Mouse (Mus musculus) lung, embryonic 15.5 days (tissue): ENCODE measurements at regions not wholly inside any gene's neighbourhood (a gene's known extent, or its start where the extent isn't known, plus 50 kb on each side); places are given as distances from the start of the nearest gene placed in this dataset.

ENCODE experiments used
- ATAC-seq: fragments of 200-750 bp; cut with Nextera tagmentation; 2 replicates; pipeline ENCODE4 v1.8.0; 2017; ENCODE audit warnings: moderate number of reproducible peaks, borderline replicate concordance; ENCODE audit not compliant: low FRiP score, low TSS enrichment; ENCODE audit errors: extremely low read depth
- H3K27ac ChIP-seq: fragments of 300-500 bp; sonication (generic); 2 replicates; pipeline ENCODE4 v1.5.1; 2015; ENCODE audit warnings: moderate library complexity, mild to moderate bottlenecking, inconsistent platforms
- H3K27me3 ChIP-seq: fragments of 300-500 bp; sonication (generic); 2 replicates; pipeline ENCODE4 v1.6.1; 2015; ENCODE audit warnings: inconsistent platforms
- H3K36me3 ChIP-seq: fragments of 300-500 bp; sonication (generic); 2 replicates; pipeline ENCODE4 v1.6.1; 2015; ENCODE audit warnings: inconsistent platforms
- H3K4me1 ChIP-seq: fragments of 300-500 bp; sonication (generic); 2 replicates; pipeline ENCODE4 v1.6.1; 2015; ENCODE audit warnings: inconsistent platforms
- H3K4me2 ChIP-seq: fragments of 300-500 bp; sonication (generic); 2 replicates; pipeline ENCODE4 v1.6.1; 2015; ENCODE audit warnings: inconsistent platforms, mild to moderate bottlenecking, moderate library complexity
- H3K4me3 ChIP-seq: fragments of 300-500 bp; sonication (generic); 2 replicates; pipeline ENCODE4 v1.5.1; 2015; ENCODE audit warnings: mild to moderate bottlenecking, inconsistent platforms
- H3K9ac ChIP-seq: fragments of 300-500 bp; sonication (generic); 2 replicates; pipeline ENCODE4 v1.6.1; 2015; ENCODE audit warnings: inconsistent platforms
- H3K9me3 ChIP-seq: fragments of 300-500 bp; sonication (generic); 2 replicates; pipeline ENCODE4 v1.6.1; 2016; ENCODE audit warnings: inconsistent platforms
- WGBS: fragments of 180-500 bp; shearing (Covaris S2); methylation state at CpG from one replicate; pipeline ENCODE4 v1.1.7; 2015; 5-methylcytosine and 5-hydroxymethylcytosine counted together

GRCm38 (mm10) chr13:10741391-10741790 is 380.7 kb upstream of the Chrm3 start:
- ATAC-seq: peak; percentile 57; the same call in 1 of the 2 replicates
- 54% methylated on average over 2 of the region's 2 CpGs for WGBS
- no peaks in the 10 kb centered on the region for H3K36me3 ChIP-seq
- H3K4me2 ChIP-seq: no peak overlapping the region
- H3K4me1 ChIP-seq: no peaks in the 10 kb centered on the region
- H3K27ac ChIP-seq: no peak overlapping the region
- H3K27me3 ChIP-seq: no peaks in the 10 kb centered on the region
- H3K4me3 ChIP-seq: no peak overlapping the region
- no peak overlapping the region for H3K9ac ChIP-seq
- no peaks in the 10 kb centered on the region for H3K9me3 ChIP-seq

GRCm38 (mm10) chr13:10725745-10726171 is 365.1 kb upstream of the Chrm3 start:
- Histone ChIP-seq H3K4me2 (no peak overlapping the region), H3K9me3 (no peaks in the 10 kb centered on the region), H3K27me3 (no peaks in the 10 kb centered on the region), H3K36me3 (no peaks in the 10 kb centered on the region), H3K27ac (no peak overlapping the region), H3K9ac (no peak overlapping the region), H3K4me1 (no peaks in the 10 kb centered on the region), H3K4me3 (no peak overlapping the region)
- no peak for ATAC-seq
- 55% methylated on average over 3 of the region's 3 CpGs for WGBS

GRCm38 (mm10) chr13:10725335-10725734 is 364.7 kb upstream of the Chrm3 start:
- H3K4me1 ChIP-seq: no peaks in the 10 kb centered on the region
- H3K27me3 ChIP-seq: no peaks in the 10 kb centered on the region
- no peaks in the 10 kb centered on the region for H3K36me3 ChIP-seq
- no peak for ATAC-seq
- H3K9me3 ChIP-seq: no peaks in the 10 kb centered on the region
- no peak overlapping the region for H3K4me3 ChIP-seq
- no peak overlapping the region for H3K27ac ChIP-seq
- H3K4me2 ChIP-seq: no peak overlapping the region
- 46% methylated on average over 5 of the region's 5 CpGs for WGBS
- H3K9ac ChIP-seq: no peak overlapping the region

- Histone ChIP-seq H3K27me3 (no peaks in the 10 kb centered on the region), H3K36me3 (no peaks in the 10 kb centered on the region), H3K9ac (no peak overlapping the region), H3K27ac (no peak overlapping the region), H3K9me3 (no peaks in the 10 kb centered on the region), H3K4me3 (no peak overlapping the region), H3K4me1 (no peaks in the 10 kb centered on the region), H3K4me2 (no peak overlapping the region)
- ATAC-seq: no peak
- WGBS: 91% methylated on average over 3 of the region's 3 CpGs
Observed at GRCm38 (mm10) chr13:10720639-10721038, 360.0 kb upstream of the Chrm3 start.

- H3K36me3 ChIP-seq: no peaks in the 10 kb centered on the region
- no peak overlapping the region for H3K9ac ChIP-seq
- no peak for ATAC-seq
- no peaks in the 10 kb centered on the region for H3K9me3 ChIP-seq
- H3K27ac ChIP-seq: no peak overlapping the region
- H3K27me3 ChIP-seq: no peaks in the 10 kb centered on the region
- no peaks in the 10 kb centered on the region for H3K4me1 ChIP-seq
- no peak overlapping the region for H3K4me3 ChIP-seq
- no peak overlapping the region for H3K4me2 ChIP-seq
- WGBS: 84% methylated on average over 5 of the region's 5 CpGs
Observed at GRCm38 (mm10) chr13:10711451-10711850, 350.8 kb upstream of the Chrm3 start.

- ATAC-seq: no peak
- H3K4me1 ChIP-seq: no peaks in the 10 kb centered on the region
- no peaks in the 10 kb centered on the region for H3K36me3 ChIP-seq
- H3K9me3 ChIP-seq: no peaks in the 10 kb centered on the region
- H3K9ac ChIP-seq: no peak overlapping the region
- no peak overlapping the region for H3K27ac ChIP-seq
- no peak overlapping the region for H3K4me3 ChIP-seq
- no peak overlapping the region for H3K4me2 ChIP-seq
- 77% methylated on average over 4 of the region's 4 CpGs for WGBS
- no peaks in the 10 kb centered on the region for H3K27me3 ChIP-seq
Observed at GRCm38 (mm10) chr13:10710909-10711308, 350.3 kb upstream of the Chrm3 start.

- no peaks in the 10 kb centered on the region for H3K4me1 ChIP-seq
- H3K9ac ChIP-seq: no peak overlapping the region
- no peak overlapping the region for H3K4me3 ChIP-seq
- no peak for ATAC-seq
- no peak overlapping the region for H3K4me2 ChIP-seq
- H3K9me3 ChIP-seq: no peaks in the 10 kb centered on the region
- no peaks in the 10 kb centered on the region for H3K36me3 ChIP-seq
- no peaks in the 10 kb centered on the region for H3K27me3 ChIP-seq
- WGBS: 93% methylated on average over 5 of the region's 5 CpGs
- H3K27ac ChIP-seq: no peak overlapping the region
Observed at GRCm38 (mm10) chr13:10697146-10697545, 336.5 kb upstream of the Chrm3 start.

GRCm38 (mm10) chr13:10696181-10696977 is 335.7 kb upstream of the Chrm3 start:
- H3K27ac ChIP-seq: 0 out of 2 replicates have a peak overlapping the region, but pooled peaks have one; percentile 18
- H3K36me3 ChIP-seq: no peaks in the 10 kb centered on the region
- H3K4me1 ChIP-seq: no peaks in the 10 kb centered on the region
- H3K9ac ChIP-seq: no peak overlapping the region
- ATAC-seq: peak; percentile 88; the same call in 1 of the 2 replicates
- WGBS: 15% methylated on average over 1 of the region's 1 CpGs
- H3K4me3 ChIP-seq: no peak overlapping the region
- H3K4me2 ChIP-seq: no peak overlapping the region
- H3K27me3 ChIP-seq: no peaks in the 10 kb centered on the region
- H3K9me3 ChIP-seq: no peaks in the 10 kb centered on the region

- no peak overlapping the region for H3K4me2 ChIP-seq
- ATAC-seq: no peak
- H3K9me3 ChIP-seq: no peaks in the 10 kb centered on the region
- H3K27ac ChIP-seq: no peak overlapping the region
- WGBS: 57% methylated on average over 2 of the region's 2 CpGs
- H3K27me3 ChIP-seq: no peaks in the 10 kb centered on the region
- H3K9ac ChIP-seq: no peak overlapping the region
- no peaks in the 10 kb centered on the region for H3K4me1 ChIP-seq
- no peak overlapping the region for H3K4me3 ChIP-seq
- no peaks in the 10 kb centered on the region for H3K36me3 ChIP-seq
Observed at GRCm38 (mm10) chr13:10691307-10691706, 330.7 kb upstream of the Chrm3 start.

GRCm38 (mm10) chr13:10687379-10687778 is 326.7 kb upstream of the Chrm3 start:
- Histone ChIP-seq H3K27me3 (no peaks in the 10 kb centered on the region), H3K27ac (no peak overlapping the region), H3K4me2 (no peak overlapping the region), H3K9me3 (no peaks in the 10 kb centered on the region), H3K4me3 (no peak overlapping the region), H3K9ac (no peak overlapping the region), H3K4me1 (no peaks in the 10 kb centered on the region), H3K36me3 (no peaks in the 10 kb centered on the region)
- ATAC-seq: 0 out of 2 replicates have a peak, but pooled peaks have one; percentile 14
- 56% methylated on average over 5 of the region's 5 CpGs for WGBS

- Histone ChIP-seq H3K9me3 (no peaks in the 10 kb centered on the region), H3K9ac (no peak overlapping the region), H3K4me1 (0 out of 2 replicates have a peak, but pooled peaks cover 3% of the 10 kb centered on the region), H3K27me3 (no peaks in the 10 kb centered on the region), H3K27ac (no peak overlapping the region; the same call in 1 of the 2 replicates), H3K4me3 (no peak overlapping the region), H3K36me3 (no peaks in the 10 kb centered on the region), H3K4me2 (no peak overlapping the region)
- peak; percentile 49; the same call in 1 of the 2 replicates for ATAC-seq
- 41% methylated on average over 2 of the region's 2 CpGs for WGBS
Observed at GRCm38 (mm10) chr13:10654086-10654422, 293.4 kb upstream of the Chrm3 start.

- H3K27me3 ChIP-seq: no peaks in the 10 kb centered on the region
- no peak overlapping the region for H3K9ac ChIP-seq
- H3K27ac ChIP-seq: no peak overlapping the region; the same call in 1 of the 2 replicates
- H3K4me1 ChIP-seq: 0 out of 2 replicates have a peak, but pooled peaks cover 3% of the 10 kb centered on the region
- no peaks in the 10 kb centered on the region for H3K9me3 ChIP-seq
- no peaks in the 10 kb centered on the region for H3K36me3 ChIP-seq
- ATAC-seq: peak; percentile 27; the same call in 1 of the 2 replicates
- WGBS: 58% methylated on average over 9 of the region's 9 CpGs
- H3K4me3 ChIP-seq: no peak overlapping the region
- no peak overlapping the region for H3K4me2 ChIP-seq
Observed at GRCm38 (mm10) chr13:10653376-10654085, 292.9 kb upstream of the Chrm3 start.
